Mouse (Mus musculus) liver, embryonic 16.5 days (tissue): Measurements from ENCODE around the gene Bcas2. TPM values are rescaled to one million over a fixed set of nuclear protein-coding genes. Genes with fewer than 3 reads are reported as not detected.

Experiments
- ATAC-seq: fragments of 200-750 bp; cut with Nextera tagmentation; 2 replicates; pipeline ENCODE4 v1.8.0; 2017; ENCODE audit warnings: low read depth, mild to moderate bottlenecking, moderate number of reproducible peaks, moderate library complexity
- H3K27ac ChIP-seq: fragments of 300-500 bp; sonication (generic); 2 replicates; pipeline ENCODE4 v1.5.1; 2014; ENCODE audit warnings: mild to moderate bottlenecking, low read length
- H3K27me3 ChIP-seq: fragments of 300-500 bp; sonication (generic); 2 replicates; pipeline ENCODE4 v1.6.1; 2014; ENCODE audit warnings: low read depth, low read length, mixed read lengths; ENCODE audit not compliant: control insufficient read depth, insufficient read depth
- H3K36me3 ChIP-seq: fragments of 300-500 bp; sonication (generic); 2 replicates; pipeline ENCODE4 v1.6.1; 2014; ENCODE audit warnings: mild to moderate bottlenecking; ENCODE audit not compliant: control insufficient read depth, insufficient read depth
- H3K4me1 ChIP-seq: fragments of 300-500 bp; sonication (generic); 2 replicates; pipeline ENCODE4 v1.6.1; 2014; ENCODE audit warnings: low read depth, low read length, mixed read lengths; ENCODE audit not compliant: control insufficient read depth
- H3K4me2 ChIP-seq: fragments of 300-500 bp; sonication (generic); 2 replicates; pipeline ENCODE4 v1.6.1; 2014; ENCODE audit warnings: low read depth, low read length, mixed read lengths
- H3K4me3 ChIP-seq: fragments of 300-500 bp; sonication (generic); 2 replicates; pipeline ENCODE4 v1.5.1; 2014; ENCODE audit warnings: low read depth, mild to moderate bottlenecking, low read length
- H3K9ac ChIP-seq: fragments of 300-500 bp; sonication (generic); 2 replicates; pipeline ENCODE4 v1.6.1; 2014; ENCODE audit warnings: low read depth, low read length
- H3K9me3 ChIP-seq: fragments of 300-500 bp; sonication (generic); replicated peaks from 2 replicates; pipeline ENCODE4 v1.6.1; 2016; ENCODE audit warnings: low read length; ENCODE audit not compliant: control insufficient read depth
- WGBS: fragments of 180-500 bp; shearing (Covaris S2); extraction: QIAGEN DNeasy Blood & Tissue Kit; methylation state at CpG from one replicate; pipeline ENCODE4 v1.1.7; 2014; ENCODE audit not compliant: insufficient replicate concordance; 5-methylcytosine and 5-hydroxymethylcytosine counted together
- polyA plus RNA-seq: library from polyadenylated mRNA; unstranded; fragments of >200 nt; fragmentation: Nextera tagmentation; extraction: Ambion mirVana; gene quantifications from 2 replicates; pipeline ENCODE4 v1.2.1, GENCODE M21; 2015

Gene Bcas2
- polyA plus RNA-seq, 1 experiment from 2014 or later, result 117 TPM

DNA sequence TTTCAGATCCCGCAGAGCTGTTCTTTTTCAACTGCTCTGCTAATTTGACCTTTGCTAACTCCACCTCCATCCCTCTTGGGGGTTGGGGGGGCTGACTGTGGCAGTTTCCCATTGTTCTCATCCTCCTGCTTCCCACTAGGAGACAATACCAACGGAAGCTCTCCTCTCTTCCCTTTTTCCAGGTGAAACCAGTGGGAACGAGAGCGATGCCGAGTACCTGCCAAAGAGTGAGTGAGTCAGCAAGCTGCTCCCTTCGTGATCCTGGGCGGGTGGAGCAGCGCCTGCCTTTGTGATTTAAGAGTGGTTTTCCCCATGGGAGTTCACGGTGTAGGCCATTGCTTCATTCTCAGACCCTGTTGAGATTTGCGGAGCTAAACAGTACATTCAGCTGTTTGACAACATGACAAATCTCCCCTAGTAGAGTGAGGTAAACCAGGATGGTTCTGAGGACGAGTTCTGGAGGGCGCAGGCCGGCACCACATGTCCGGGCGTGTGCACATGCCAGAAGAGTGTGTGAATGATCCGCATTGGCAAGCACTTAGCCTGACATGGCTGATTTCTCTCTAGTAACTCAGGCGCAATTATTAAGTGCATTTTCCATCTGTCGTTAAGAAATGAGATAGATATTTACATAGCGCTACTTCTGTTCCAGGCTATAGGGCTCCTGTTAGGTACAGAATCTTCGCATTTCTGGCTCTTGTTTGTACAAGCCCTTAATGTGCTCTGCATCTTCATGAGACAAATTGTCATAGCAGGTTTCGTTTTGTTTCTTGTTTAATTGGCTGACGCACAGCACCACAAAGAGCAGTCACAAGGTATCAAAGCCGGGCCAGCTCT lies 24.9 kb upstream of the Bcas2 start:
- 83% methylated on average over 23 of the region's 23 CpGs for WGBS
- no peak overlapping the region for H3K4me2 ChIP-seq
- no peak overlapping the region for H3K27ac ChIP-seq
- no peaks in the 10 kb centered on the region for H3K4me1 ChIP-seq
- peaks cover 14% of the 10 kb centered on the region for H3K36me3 ChIP-seq
- H3K9me3 ChIP-seq, result no peaks in the 10 kb centered on the region
- no peak for ATAC-seq
- no peaks in the 10 kb centered on the region for H3K27me3 ChIP-seq
- H3K4me3 ChIP-seq, result no peak overlapping the region
- H3K9ac ChIP-seq, result no peak overlapping the region

DNA sequence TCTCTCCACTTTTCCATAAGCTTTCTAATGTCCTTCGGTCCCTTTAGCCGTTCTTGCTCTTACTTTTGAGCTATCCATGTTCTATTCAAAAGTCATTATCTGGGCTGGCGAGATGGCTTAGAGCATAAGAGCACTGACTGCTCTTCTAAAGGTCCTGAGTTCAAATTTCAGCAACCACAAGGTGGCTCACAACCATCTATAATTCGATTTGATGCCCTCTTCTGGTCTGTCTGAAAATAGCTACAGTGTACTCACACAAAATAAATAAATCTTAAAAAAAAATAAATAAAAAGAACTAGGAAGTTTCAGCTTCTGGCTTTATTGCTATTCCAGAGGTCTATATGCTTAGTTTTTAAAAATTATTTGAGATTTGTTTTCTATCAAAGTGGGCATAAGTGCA lies 23.7 kb upstream of the Bcas2 start:
- Histone ChIP-seq H3K36me3 (peaks cover 18% of the 10 kb centered on the region), H3K27me3 (no peaks in the 10 kb centered on the region), H3K9me3 (no peaks in the 10 kb centered on the region), H3K4me2 (no peak overlapping the region), H3K9ac (no peak overlapping the region), H3K4me1 (no peaks in the 10 kb centered on the region), H3K27ac (no peak overlapping the region), H3K4me3 (no peak overlapping the region)
- ATAC-seq, result no peak
- WGBS, result 74% methylated on average over 4 of the region's 4 CpGs

DNA sequence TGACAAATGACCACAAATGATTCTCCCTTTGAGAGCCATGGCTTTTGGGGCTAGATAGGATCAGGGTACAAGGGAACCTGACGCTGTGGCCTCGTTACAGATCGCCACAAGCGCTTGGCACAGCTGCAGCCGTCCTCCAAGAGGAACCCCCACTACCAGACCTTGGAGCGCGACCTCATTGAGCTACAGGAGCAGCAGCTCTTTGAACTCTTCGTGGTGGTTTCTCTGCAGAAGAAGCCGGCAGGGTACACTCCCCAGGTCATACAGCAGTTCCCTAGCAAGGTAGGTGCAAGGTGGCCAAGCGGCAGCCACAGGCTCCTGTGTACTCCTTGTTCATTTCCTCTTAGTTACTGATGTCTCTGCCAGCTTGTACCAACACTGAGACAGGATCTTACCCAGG lies 22.5 kb upstream of the Bcas2 start:
- Histone ChIP-seq H3K9ac (no peak overlapping the region), H3K4me2 (no peak overlapping the region), H3K9me3 (no peaks in the 10 kb centered on the region), H3K4me1 (no peaks in the 10 kb centered on the region), H3K4me3 (no peak overlapping the region), H3K27me3 (no peaks in the 10 kb centered on the region), H3K27ac (no peak overlapping the region), H3K36me3 (peaks cover 29% of the 10 kb centered on the region)
- 57% methylated on average over 10 of the region's 10 CpGs for WGBS
- ATAC-seq, result no peak

DNA sequence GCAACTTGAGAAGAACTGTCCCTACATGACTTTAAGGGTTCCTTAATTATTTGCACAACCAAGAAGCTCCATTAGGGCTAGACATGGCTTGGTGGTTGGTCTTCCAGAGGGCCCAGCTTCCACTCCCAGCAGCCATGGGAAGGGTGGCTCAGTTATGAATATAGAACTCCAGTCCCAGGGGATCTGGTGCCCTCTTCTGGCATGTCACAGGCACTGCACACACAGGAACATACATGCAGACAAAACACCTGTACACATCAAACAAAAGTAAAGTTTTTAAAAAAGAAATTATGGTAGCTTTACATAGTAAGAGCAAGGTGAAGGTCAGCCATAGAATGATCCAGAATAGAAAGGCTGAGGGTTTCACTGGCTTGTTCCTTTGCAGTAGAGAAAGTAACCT lies 17.7 kb upstream of the Bcas2 start:
- Histone ChIP-seq H3K4me1 (no peaks in the 10 kb centered on the region; the same call in 1 of the 2 replicates), H3K4me2 (no peak overlapping the region), H3K27me3 (no peaks in the 10 kb centered on the region), H3K4me3 (no peak overlapping the region), H3K27ac (no peak overlapping the region), H3K9ac (no peak overlapping the region), H3K9me3 (no peaks in the 10 kb centered on the region), H3K36me3 (peaks cover 40% of the 10 kb centered on the region)
- ATAC-seq, result 0 out of 2 replicates have a peak, but pooled peaks have one; percentile 36

DNA sequence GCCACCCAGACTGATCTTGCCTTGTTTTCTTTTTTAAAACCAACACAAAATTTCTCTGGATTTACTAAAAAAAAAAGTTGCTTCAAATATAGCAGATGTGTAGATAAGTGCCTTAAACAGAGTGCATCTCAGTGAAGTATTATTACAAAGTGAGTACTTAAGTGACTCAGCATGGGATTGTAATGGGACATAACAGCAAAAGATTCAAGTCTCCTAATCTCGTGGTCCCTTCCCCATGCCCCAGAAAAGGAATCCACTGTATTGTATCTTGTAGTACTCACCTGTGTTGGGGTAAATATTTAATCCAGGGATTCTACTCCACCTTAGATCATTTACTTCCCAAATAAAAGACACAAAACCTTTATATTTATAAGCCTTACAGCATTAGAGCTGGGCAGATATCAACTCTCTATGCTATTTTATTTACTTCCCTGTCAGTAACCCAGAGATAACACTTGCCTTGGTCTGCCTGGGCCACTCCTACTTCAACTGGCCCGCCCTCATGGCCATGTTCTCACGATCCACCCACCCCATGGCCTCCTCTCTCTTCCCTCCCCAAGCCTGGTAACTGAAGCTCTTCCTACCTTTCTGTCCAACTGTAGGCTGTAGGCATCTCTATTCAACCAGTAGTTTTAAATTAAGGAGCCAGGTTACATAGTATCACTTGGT lies 12.1 kb upstream of the Bcas2 start:
- H3K9ac ChIP-seq, result peak overlapping the region; percentile 35; the same call in 1 of the 2 replicates
- H3K27me3 ChIP-seq, result no peaks in the 10 kb centered on the region
- H3K27ac ChIP-seq, result peak overlapping the region; percentile 78
- no peak overlapping the region for H3K4me3 ChIP-seq
- H3K4me1 ChIP-seq, result peaks cover 8% of the 10 kb centered on the region
- H3K9me3 ChIP-seq, result no peaks in the 10 kb centered on the region
- H3K4me2 ChIP-seq, result peak overlapping the region; percentile 21; the same call in 1 of the 2 replicates
- ATAC-seq, result peak; percentile 99
- WGBS, result 27% methylated on average over 3 of the region's 3 CpGs
- H3K36me3 ChIP-seq, result peaks cover 15% of the 10 kb centered on the region

DNA sequence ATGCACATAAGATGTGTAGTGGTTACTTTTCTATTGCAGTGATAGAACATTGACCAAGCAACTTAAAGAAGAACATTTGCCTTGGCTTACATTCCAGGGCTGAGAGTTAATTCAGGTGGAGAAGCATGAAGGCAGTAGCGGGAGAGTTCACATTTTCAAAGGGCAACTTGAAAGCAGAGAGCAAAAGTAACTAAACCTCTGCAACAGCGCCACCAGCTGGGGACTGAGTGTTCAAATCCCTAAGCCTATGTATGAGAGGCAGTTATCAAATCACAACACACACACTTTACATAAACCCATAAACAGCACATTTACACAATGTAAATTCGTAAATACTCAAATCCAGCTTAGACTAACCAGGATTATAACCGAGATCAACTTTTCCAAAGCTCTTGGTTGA lies 1.7 kb upstream of the Bcas2 start:
- no peak overlapping the region for H3K4me3 ChIP-seq
- H3K36me3 ChIP-seq, result peaks cover 19% of the 10 kb centered on the region
- H3K27ac ChIP-seq, result no peak overlapping the region
- H3K27me3 ChIP-seq, result no peaks in the 10 kb centered on the region
- 10% methylated on average over 4 of the region's 4 CpGs for WGBS
- ATAC-seq, result no peak
- H3K4me2 ChIP-seq, result no peak overlapping the region
- no peak overlapping the region for H3K9ac ChIP-seq
- H3K9me3 ChIP-seq, result no peaks in the 10 kb centered on the region
- H3K4me1 ChIP-seq, result peaks cover 13% of the 10 kb centered on the region

DNA sequence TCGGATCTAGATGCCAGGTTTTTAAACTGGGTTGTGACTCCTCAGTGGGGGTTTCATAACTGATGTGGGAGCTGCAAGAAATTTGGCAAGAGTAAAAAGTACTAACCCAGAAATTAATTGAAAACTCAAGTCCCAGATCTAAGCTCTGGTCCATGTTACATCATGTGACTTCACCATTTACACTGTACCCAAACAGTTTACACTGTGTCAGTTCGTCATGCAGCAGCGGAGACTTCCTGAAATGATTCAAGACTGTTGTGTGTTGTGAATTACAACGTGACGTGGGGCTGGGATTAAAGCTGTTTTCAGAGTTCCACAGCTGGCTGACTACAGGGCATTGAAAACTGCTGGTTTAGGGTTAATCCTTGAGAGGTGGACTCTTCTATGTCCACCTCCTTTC lies 1.2 kb downstream of the Bcas2 start:
- Histone ChIP-seq H3K4me1 (peaks cover 24% of the 10 kb centered on the region), H3K4me3 (peak overlapping the region; percentile 88), H3K27me3 (no peaks in the 10 kb centered on the region), H3K27ac (peak overlapping the region; percentile 64), H3K9me3 (no peaks in the 10 kb centered on the region), H3K9ac (peak overlapping the region; percentile 91), H3K36me3 (peaks cover 36% of the 10 kb centered on the region), H3K4me2 (peak overlapping the region; percentile 84)
- ATAC-seq, result no peak
- WGBS, result 10% methylated on average over 5 of the region's 5 CpGs

DNA sequence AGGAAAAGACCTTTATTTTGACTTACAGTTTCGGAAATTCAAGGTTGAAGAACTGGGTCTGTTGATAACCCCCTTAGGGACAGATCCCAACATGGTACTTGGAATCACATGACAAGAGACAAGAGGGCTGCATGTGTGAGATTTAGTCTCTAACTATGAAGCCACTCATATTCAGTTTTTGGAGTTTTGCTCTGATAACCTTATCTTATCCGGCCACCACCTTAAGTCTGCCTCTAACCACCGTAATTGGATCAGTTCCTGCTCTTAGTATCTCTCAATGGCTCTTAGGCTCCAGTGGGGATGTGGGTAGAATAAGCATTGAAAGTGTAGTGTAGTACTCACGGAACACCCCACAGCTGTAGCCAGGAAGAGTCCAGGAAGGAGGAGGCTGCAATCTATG lies 5.3 kb downstream of the Bcas2 start:
- WGBS, result 28% methylated on average over 4 of the region's 4 CpGs

DNA sequence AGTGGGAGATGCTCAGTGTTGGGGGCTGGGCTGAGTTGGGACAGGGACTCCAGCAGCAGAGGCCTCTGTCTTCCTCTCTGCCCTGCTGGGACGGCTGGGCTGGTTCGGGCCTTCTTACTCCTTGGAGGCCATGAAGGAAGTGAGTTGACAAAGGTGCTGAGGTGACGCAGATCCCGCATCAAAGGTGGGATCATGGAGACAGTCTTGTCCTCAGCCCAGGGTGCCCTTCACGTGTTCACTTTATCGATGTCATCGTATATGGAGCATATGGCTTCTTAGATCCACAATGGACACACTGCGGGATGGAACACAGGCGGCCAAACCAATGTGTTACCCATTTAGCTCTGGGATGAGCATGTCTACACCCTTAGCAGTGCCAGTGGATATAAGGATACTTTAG lies 8.1 kb downstream of the Bcas2 start:
- H3K27ac ChIP-seq, result no peak overlapping the region
- no peak for ATAC-seq
- no peak overlapping the region for H3K4me3 ChIP-seq
- H3K27me3 ChIP-seq, result no peaks in the 10 kb centered on the region
- H3K9ac ChIP-seq, result no peak overlapping the region
- WGBS, result 92% methylated on average over 9 of the region's 9 CpGs
- H3K36me3 ChIP-seq, result peaks cover 41% of the 10 kb centered on the region
- no peaks in the 10 kb centered on the region for H3K9me3 ChIP-seq
- no peak overlapping the region for H3K4me2 ChIP-seq
- peaks cover 11% of the 10 kb centered on the region for H3K4me1 ChIP-seq

More for the DNA sequence above, 5.3 kb downstream of the Bcas2 start:
- H3K9me3 ChIP-seq, result no peaks in the 10 kb centered on the region
- H3K4me2 ChIP-seq, result peak overlapping the region; percentile 48
- H3K27ac ChIP-seq, result peak overlapping the region; percentile 69; the same call in 1 of the 2 replicates
- no peaks in the 10 kb centered on the region for H3K27me3 ChIP-seq
- ATAC-seq, result peak; percentile 83
- no peak overlapping the region for H3K4me3 ChIP-seq
- H3K4me1 ChIP-seq, result peaks cover 20% of the 10 kb centered on the region
- H3K36me3 ChIP-seq, result peaks cover 49% of the 10 kb centered on the region
- H3K9ac ChIP-seq, result no peak overlapping the region
